Mouse (Mus musculus): Measurements from ENCODE around the gene Gm11037. TPM values are rescaled to one million over a fixed set of nuclear protein-coding genes. Genes with fewer than 3 reads are reported as not detected.

Gm11037 gene
- polyA plus RNA-seq, 1 experiment from 2014 or later, result not detected

DNA sequence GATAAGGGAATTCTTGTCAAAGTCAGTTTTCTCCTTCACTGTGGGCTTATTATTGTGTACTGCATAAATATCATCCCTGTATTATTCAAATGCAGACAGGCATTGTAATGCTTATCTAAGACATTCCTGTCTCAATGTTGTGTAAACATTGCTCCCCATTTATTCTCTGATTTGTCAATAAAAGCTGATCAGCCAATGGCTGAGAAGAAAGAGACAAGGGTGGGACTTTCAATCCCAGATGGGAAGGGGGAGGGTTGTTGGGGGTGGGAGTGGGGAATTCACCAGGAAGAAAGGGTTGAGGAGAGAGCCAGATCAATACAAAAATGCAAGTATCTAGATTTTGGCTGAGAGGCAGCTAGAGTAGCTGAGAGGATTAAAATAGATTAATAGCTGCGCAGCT lies 35.6 kb downstream of the Gm11037 start:
- Histone ChIP-seq H3K27ac (ENCODE audit: low read depth, low read length) (no peak overlapping the region), H3K27me3 (ENCODE audit: control insufficient read depth, insufficient read depth, low read length) (peaks cover 28% of the 10 kb centered on the region), H3K4me3 (ENCODE audit: low read depth, low read length) (no peak overlapping the region), H3K4me2 (no peak overlapping the region), H3K9ac (ENCODE audit: low read length) (no peak overlapping the region), H3K4me1 (ENCODE audit: control insufficient read depth, insufficient read depth, low read length) (peaks cover 9% of the 10 kb centered on the region), H3K9me3 (ENCODE audit: control insufficient read depth, low read length) (no peaks in the 10 kb centered on the region), H3K36me3 (ENCODE audit: control insufficient read depth, insufficient read depth, low read length) (no peaks in the 10 kb centered on the region)
- ATAC-seq (ENCODE audit: low FRiP score), result peak; percentile 35; the same call in 1 of the 2 replicates
- DNase-seq (ENCODE audit: low spot score, missing footprints), result no peak
- WGBS, result 79% methylated on average over 1 of the region's 1 CpGs

DNA sequence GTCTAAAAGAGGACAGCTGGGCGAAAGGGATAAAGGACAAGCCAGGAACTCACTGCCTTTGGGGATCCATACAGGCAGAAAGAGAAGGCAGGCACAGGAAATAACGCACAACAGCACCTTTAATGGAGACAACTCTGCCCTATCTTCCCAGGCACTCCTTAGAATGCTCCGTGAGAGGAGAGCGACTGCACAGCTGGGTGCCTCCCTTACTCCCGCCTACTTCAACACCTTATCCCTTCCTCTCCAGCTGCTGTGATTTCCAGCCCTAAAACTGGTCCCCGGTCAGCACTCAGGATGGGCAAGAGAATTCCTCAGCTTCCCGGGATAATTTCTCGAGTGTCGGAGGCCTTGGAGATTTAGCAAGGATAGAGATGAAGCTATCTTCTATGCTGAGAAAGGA lies 37.6 kb downstream of the Gm11037 start:
- WGBS, result 11% methylated on average over 9 of the region's 9 CpGs
- ATAC-seq (ENCODE audit: low FRiP score), result no peak
- Histone ChIP-seq H3K27ac (ENCODE audit: low read depth, low read length) (no peak overlapping the region), H3K27me3 (ENCODE audit: control insufficient read depth, insufficient read depth, low read length) (peaks cover 28% of the 10 kb centered on the region), H3K4me1 (ENCODE audit: control insufficient read depth, insufficient read depth, low read length) (peaks cover 13% of the 10 kb centered on the region), H3K9me3 (ENCODE audit: control insufficient read depth, low read length) (no peaks in the 10 kb centered on the region), H3K4me3 (ENCODE audit: low read depth, low read length) (no peak overlapping the region), H3K4me2 (no peak overlapping the region), H3K9ac (ENCODE audit: low read length) (no peak overlapping the region), H3K36me3 (ENCODE audit: control insufficient read depth, insufficient read depth, low read length) (no peaks in the 10 kb centered on the region)
- no peak for DNase-seq (ENCODE audit: low spot score, missing footprints)

DNA sequence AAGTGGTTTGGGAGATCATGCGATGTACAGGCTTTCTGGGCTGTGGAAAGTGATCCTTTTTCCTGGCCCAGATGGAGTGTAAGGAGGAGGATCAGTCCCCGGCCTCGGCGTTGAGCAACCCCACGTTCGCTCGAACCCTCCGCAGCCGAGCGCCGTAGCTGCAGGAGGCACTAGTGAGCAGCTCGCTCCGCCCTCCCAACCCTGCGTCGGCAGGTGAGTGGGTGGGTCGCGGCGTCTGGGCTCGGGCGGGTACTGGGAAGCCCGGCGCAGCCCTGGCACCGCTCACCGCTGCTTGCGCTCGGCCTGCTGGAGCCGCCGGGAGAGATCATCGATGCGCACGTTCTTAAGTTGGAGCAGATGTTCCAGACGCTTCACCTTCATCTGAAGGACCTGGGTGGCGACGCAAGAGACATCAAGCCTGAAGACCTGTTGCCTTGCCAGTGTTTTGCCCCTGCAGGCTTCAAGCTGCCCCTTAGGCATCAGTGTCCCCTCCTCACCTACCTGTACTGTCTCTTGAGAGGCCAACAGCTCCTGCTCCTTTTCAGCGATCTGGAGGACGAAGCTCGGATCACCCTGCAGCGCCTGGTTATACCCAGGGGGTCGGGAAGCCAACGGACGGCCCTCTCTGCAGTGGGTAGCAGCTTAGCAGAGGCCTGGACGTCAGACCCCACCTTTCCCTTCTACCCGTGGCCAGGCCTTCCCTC lies 38.3 kb downstream of the Gm11037 start:
- peaks cover 28% of the 10 kb centered on the region for H3K27me3 ChIP-seq (ENCODE audit: control insufficient read depth, insufficient read depth, low read length)
- no peak overlapping the region for H3K9ac ChIP-seq (ENCODE audit: low read length)
- ATAC-seq (ENCODE audit: low FRiP score) (no peak), DNase-seq (ENCODE audit: low spot score, missing footprints) (peak; percentile 86)
- no peak overlapping the region for H3K27ac ChIP-seq (ENCODE audit: low read depth, low read length)
- no peaks in the 10 kb centered on the region for H3K36me3 ChIP-seq (ENCODE audit: control insufficient read depth, insufficient read depth, low read length)
- no peaks in the 10 kb centered on the region for H3K9me3 ChIP-seq (ENCODE audit: control insufficient read depth, low read length)
- no peak overlapping the region for H3K4me3 ChIP-seq (ENCODE audit: low read depth, low read length)
- 3% methylated on average over 43 of the region's 43 CpGs for WGBS
- H3K4me2 ChIP-seq, result 0 out of 2 replicates have a peak overlapping the region, but pooled peaks have one; percentile 8
- peaks cover 17% of the 10 kb centered on the region for H3K4me1 ChIP-seq (ENCODE audit: control insufficient read depth, insufficient read depth, low read length)

DNA sequence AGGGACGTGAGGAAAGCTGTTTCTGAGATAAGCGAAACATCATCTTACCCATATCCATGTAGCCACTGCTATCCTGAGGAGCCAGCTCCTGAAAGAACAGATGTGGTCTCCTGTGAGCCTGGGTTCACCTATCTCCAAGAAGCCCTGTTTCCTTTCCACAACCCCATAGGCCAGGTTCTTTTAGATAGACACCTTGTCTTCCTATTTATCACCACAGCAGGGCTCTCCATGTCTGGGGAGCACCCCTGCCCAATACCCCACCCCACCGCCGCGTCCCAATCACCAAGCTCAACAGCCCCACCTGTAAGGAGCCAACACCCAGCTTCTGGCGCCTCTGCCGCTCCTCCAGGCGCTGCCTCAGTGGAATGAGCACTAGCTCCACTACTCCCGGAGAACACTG lies 39.0 kb downstream of the Gm11037 start:
- Histone ChIP-seq H3K27ac (ENCODE audit: low read depth, low read length) (no peak overlapping the region), H3K4me1 (ENCODE audit: control insufficient read depth, insufficient read depth, low read length) (peaks cover 24% of the 10 kb centered on the region), H3K9me3 (ENCODE audit: control insufficient read depth, low read length) (no peaks in the 10 kb centered on the region), H3K9ac (ENCODE audit: low read length) (no peak overlapping the region), H3K4me2 (no peak overlapping the region), H3K36me3 (ENCODE audit: control insufficient read depth, insufficient read depth, low read length) (no peaks in the 10 kb centered on the region), H3K4me3 (ENCODE audit: low read depth, low read length) (no peak overlapping the region), H3K27me3 (ENCODE audit: control insufficient read depth, insufficient read depth, low read length) (peaks cover 28% of the 10 kb centered on the region)
- DNase-seq (ENCODE audit: low spot score, missing footprints) (no peak), ATAC-seq (ENCODE audit: low FRiP score) (no peak)
- WGBS, result 44% methylated on average over 9 of the region's 9 CpGs

DNA sequence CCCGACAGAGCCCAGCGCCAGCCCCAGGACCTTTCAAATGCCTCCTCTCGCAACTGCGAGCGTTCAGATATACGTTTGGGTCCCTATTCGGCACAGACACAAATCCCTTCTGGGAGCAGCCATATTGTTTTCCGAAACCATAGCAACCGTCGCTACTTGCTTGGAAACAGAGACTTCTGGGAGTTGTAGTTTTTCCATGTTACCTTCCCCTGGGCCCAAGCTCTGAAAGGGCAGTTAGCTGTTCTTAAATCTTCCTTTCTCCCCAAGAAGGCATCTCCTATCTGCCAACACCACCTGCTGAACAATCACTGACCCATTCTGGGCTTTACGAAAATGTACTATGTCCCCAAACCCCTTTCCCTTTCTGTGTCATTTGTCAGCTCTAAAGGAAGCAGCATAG lies 41.4 kb downstream of the Gm11037 start:
- peak; percentile 74 for ATAC-seq (ENCODE audit: low FRiP score)
- Histone ChIP-seq H3K4me1 (ENCODE audit: control insufficient read depth, insufficient read depth, low read length) (peaks cover 44% of the 10 kb centered on the region), H3K4me3 (ENCODE audit: low read depth, low read length) (peak overlapping the region; percentile 37), H3K4me2 (peak overlapping the region; percentile 71), H3K9ac (ENCODE audit: low read length) (peak overlapping the region; percentile 38; the same call in 1 of the 2 replicates), H3K27ac (ENCODE audit: low read depth, low read length) (no peak overlapping the region), H3K9me3 (ENCODE audit: control insufficient read depth, low read length) (no peaks in the 10 kb centered on the region), H3K36me3 (ENCODE audit: control insufficient read depth, insufficient read depth, low read length) (no peaks in the 10 kb centered on the region), H3K27me3 (ENCODE audit: control insufficient read depth, insufficient read depth, low read length) (peaks cover 28% of the 10 kb centered on the region)
- 4% methylated on average over 11 of the region's 11 CpGs for WGBS
- DNase-seq (ENCODE audit: low spot score, missing footprints), result peak; percentile 98

DNA sequence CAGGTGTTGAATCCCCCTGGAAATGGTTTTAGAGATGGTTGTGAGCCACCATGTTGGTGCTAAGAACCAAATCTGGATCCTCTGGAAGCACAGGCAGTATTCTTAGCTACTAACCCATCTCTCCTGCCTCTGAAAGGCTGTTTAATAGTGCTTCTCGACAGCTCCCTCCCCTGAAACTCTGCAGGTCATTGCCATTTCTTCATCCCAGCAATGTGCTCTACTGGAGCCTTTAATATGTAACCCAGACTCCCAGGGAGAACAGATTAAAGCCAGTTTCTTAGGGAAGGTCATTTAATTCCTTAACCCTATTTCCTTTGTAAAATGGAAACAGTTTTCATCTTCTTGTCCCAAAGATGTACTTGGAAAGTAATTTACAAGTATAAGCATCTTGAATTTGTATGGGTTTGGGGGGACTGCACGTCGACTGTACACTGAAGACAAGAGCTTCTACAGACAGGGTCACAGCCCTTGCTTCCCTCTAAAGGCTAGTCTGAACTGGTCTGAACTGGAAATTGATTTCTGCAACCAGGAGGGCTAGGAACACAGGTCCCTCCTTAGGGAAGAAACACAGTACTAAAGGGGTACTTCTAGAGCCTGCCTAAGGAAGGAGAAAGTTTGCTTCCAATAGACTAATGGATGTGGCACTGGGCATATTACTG lies 42.1 kb downstream of the Gm11037 start:
- H3K36me3 ChIP-seq (ENCODE audit: control insufficient read depth, insufficient read depth, low read length), result no peaks in the 10 kb centered on the region
- no peak overlapping the region for H3K4me2 ChIP-seq
- H3K9me3 ChIP-seq (ENCODE audit: control insufficient read depth, low read length), result no peaks in the 10 kb centered on the region
- no peak for ATAC-seq (ENCODE audit: low FRiP score)
- H3K27me3 ChIP-seq (ENCODE audit: control insufficient read depth, insufficient read depth, low read length), result peaks cover 27% of the 10 kb centered on the region
- H3K27ac ChIP-seq (ENCODE audit: low read depth, low read length), result no peak overlapping the region
- peak; percentile 87 for DNase-seq (ENCODE audit: low spot score, missing footprints)
- H3K4me1 ChIP-seq (ENCODE audit: control insufficient read depth, insufficient read depth, low read length), result peaks cover 46% of the 10 kb centered on the region
- H3K9ac ChIP-seq (ENCODE audit: low read length), result no peak overlapping the region
- WGBS, result 81% methylated on average over 3 of the region's 3 CpGs
- no peak overlapping the region for H3K4me3 ChIP-seq (ENCODE audit: low read depth, low read length)

DNA sequence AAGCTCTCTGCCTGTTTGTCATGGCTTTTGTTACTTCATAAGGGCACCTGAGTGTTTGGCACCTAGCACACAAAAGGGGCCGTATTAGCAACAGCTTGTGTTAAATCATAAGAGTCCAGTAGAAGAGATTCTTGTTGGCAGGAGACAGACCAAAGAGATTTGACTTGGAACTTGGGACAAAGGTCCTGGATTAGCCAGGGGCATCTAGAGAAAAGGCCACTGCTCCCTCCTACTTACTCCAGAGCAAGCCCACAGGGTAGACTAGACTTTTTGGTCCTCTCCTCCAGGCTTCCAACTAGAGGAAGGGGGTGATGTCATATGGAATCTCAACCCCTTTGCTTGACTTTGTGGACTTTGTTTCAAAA lies 42.6 kb downstream of the Gm11037 start:
- Histone ChIP-seq H3K4me1 (ENCODE audit: control insufficient read depth, insufficient read depth, low read length) (peaks cover 44% of the 10 kb centered on the region), H3K4me3 (ENCODE audit: low read depth, low read length) (no peak overlapping the region), H3K27me3 (ENCODE audit: control insufficient read depth, insufficient read depth, low read length) (peaks cover 22% of the 10 kb centered on the region), H3K36me3 (ENCODE audit: control insufficient read depth, insufficient read depth, low read length) (no peaks in the 10 kb centered on the region), H3K27ac (ENCODE audit: low read depth, low read length) (no peak overlapping the region), H3K4me2 (no peak overlapping the region), H3K9ac (ENCODE audit: low read length) (no peak overlapping the region), H3K9me3 (ENCODE audit: control insufficient read depth, low read length) (no peaks in the 10 kb centered on the region)
- WGBS, result 72% methylated on average over 1 of the region's 1 CpGs
- DNase-seq (ENCODE audit: low spot score, missing footprints) (no peak), ATAC-seq (ENCODE audit: low FRiP score) (no peak)

DNA sequence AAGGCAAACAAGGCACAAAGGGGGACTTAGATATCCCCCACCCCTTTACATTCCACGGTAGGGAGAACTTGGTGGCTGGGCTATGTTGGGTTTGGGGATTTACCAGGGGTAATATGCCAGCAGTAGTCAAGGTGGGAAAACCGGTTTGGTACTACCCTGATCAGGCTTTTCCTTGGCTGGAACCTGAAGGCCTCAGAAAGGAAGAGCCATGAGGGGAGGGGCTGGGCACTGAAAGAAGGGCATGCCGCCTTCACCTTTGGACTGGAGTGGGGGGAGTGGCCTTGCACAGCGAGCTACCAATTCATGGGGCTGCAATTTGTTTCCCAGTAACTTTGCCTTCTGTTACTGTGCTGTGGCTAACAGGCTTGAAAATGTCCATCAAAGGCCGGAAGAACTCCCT lies 43.2 kb downstream of the Gm11037 start:
- Histone ChIP-seq H3K4me3 (ENCODE audit: low read depth, low read length) (no peak overlapping the region), H3K4me1 (ENCODE audit: control insufficient read depth, insufficient read depth, low read length) (peaks cover 41% of the 10 kb centered on the region), H3K9me3 (ENCODE audit: control insufficient read depth, low read length) (no peaks in the 10 kb centered on the region), H3K9ac (ENCODE audit: low read length) (no peak overlapping the region), H3K4me2 (no peak overlapping the region), H3K27ac (ENCODE audit: low read depth, low read length) (no peak overlapping the region), H3K27me3 (ENCODE audit: control insufficient read depth, insufficient read depth, low read length) (peaks cover 16% of the 10 kb centered on the region), H3K36me3 (ENCODE audit: control insufficient read depth, insufficient read depth, low read length) (no peaks in the 10 kb centered on the region)
- ATAC-seq (ENCODE audit: low FRiP score), result no peak
- no peak for DNase-seq (ENCODE audit: low spot score, missing footprints)
- 75% methylated on average over 5 of the region's 5 CpGs for WGBS

DNA sequence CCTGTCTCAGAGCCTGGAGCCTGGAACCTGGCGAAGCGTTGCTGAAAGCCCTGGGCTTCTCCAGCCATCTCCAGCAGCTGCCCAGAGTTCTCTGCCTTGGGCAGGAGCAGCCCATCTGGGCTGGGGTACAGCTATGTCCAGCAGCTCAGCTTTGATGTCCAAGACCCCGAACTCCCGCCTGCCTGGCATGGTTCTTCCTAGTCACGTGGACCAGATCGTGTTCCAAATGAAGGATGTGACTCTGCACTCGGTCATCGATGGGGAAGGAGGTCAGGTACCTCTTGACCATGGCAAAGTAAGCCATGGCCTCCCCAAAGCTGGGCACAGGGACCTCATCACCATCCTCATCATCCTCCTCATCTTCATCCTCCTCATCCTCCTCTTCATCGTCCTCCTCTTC lies 44.6 kb downstream of the Gm11037 start:
- peak overlapping the region; percentile 97; the same call in 1 of the 2 replicates for H3K9ac ChIP-seq (ENCODE audit: low read length)
- no peaks in the 10 kb centered on the region for H3K36me3 ChIP-seq (ENCODE audit: control insufficient read depth, insufficient read depth, low read length)
- no peak overlapping the region for H3K27ac ChIP-seq (ENCODE audit: low read depth, low read length)
- ATAC-seq (ENCODE audit: low FRiP score) (no peak), DNase-seq (ENCODE audit: low spot score, missing footprints) (no peak)
- no peaks in the 10 kb centered on the region for H3K9me3 ChIP-seq (ENCODE audit: control insufficient read depth, low read length)
- H3K4me1 ChIP-seq (ENCODE audit: control insufficient read depth, insufficient read depth, low read length), result peaks cover 38% of the 10 kb centered on the region
- peak overlapping the region; percentile 84 for H3K4me3 ChIP-seq (ENCODE audit: low read depth, low read length)
- peak overlapping the region; percentile 99 for H3K4me2 ChIP-seq
- H3K27me3 ChIP-seq (ENCODE audit: control insufficient read depth, insufficient read depth, low read length), result peaks cover 2% of the 10 kb centered on the region; the same call in 1 of the 2 replicates
- WGBS, result 87% methylated on average over 9 of the region's 9 CpGs

All from midbrain, embryonic 11.5 days (tissue).